Mouse (Mus musculus) neural tube, embryonic 12.5 days (tissue): ENCODE results near the gene Col23a1. TPM values are rescaled to one million over a fixed set of nuclear protein-coding genes. Genes with fewer than 3 reads are reported as not detected.

ENCODE experiments used
- ATAC-seq: fragments of 200-750 bp; cut with Nextera tagmentation; 2 replicates; pipeline ENCODE4 v1.8.0; 2017; ENCODE audit warnings: low read depth, mild to moderate bottlenecking, moderate TSS enrichment, moderate library complexity; ENCODE audit not compliant: low FRiP score
- H3K27ac ChIP-seq: fragments of 300-500 bp; sonication (generic); 2 replicates; pipeline ENCODE4 v1.5.1; 2016
- H3K27me3 ChIP-seq: fragments of 300-500 bp; sonication (generic); replicated peaks from 2 replicates; pipeline ENCODE4 v1.6.1; 2016; ENCODE audit warnings: mild to moderate bottlenecking
- H3K36me3 ChIP-seq: fragments of 300-500 bp; sonication (generic); 2 replicates; pipeline ENCODE4 v1.6.1; 2016; ENCODE audit warnings: mild to moderate bottlenecking
- H3K4me1 ChIP-seq: fragments of 300-500 bp; sonication (generic); 2 replicates; pipeline ENCODE4 v1.6.1; 2016
- H3K4me2 ChIP-seq: fragments of 300-500 bp; sonication (generic); replicated peaks from 2 replicates; pipeline ENCODE4 v1.6.1; 2016; ENCODE audit warnings: mild to moderate bottlenecking
- H3K4me3 ChIP-seq: fragments of 300-500 bp; sonication (generic); 2 replicates; pipeline ENCODE4 v1.5.1; 2016
- H3K9ac ChIP-seq: fragments of 300-500 bp; sonication (generic); 2 replicates; pipeline ENCODE4 v1.6.1; 2016; ENCODE audit warnings: mild to moderate bottlenecking
- H3K9me3 ChIP-seq: fragments of 300-500 bp; sonication (generic); 2 replicates; pipeline ENCODE4 v1.6.1; 2016; ENCODE audit warnings: mild to moderate bottlenecking
- WGBS: fragments of 180-500 bp; shearing (Covaris S2); methylation state at CpG from one replicate; pipeline ENCODE4 v1.1.7; 2016; 5-methylcytosine and 5-hydroxymethylcytosine counted together
- polyA plus RNA-seq: library from polyadenylated mRNA; unstranded; fragments of >200 nt; fragmentation: Nextera tagmentation; extraction: Ambion mirVana; gene quantifications from 2 replicates; pipeline ENCODE4 v1.2.1, GENCODE M21; 2016

Col23a1 gene
- polyA plus RNA-seq, 1 experiment from 2014 or later: 11.8 TPM

GRCm38 (mm10) chr11:51502431-51502851, 212.7 kb downstream of the Col23a1 start:
- no peaks in the 10 kb centered on the region for H3K36me3 ChIP-seq
- WGBS: 56% methylated on average over 10 of the region's 10 CpGs
- no peak overlapping the region for H3K4me3 ChIP-seq
- H3K4me2 ChIP-seq: no peak overlapping the region
- no peak for ATAC-seq
- H3K9me3 ChIP-seq: no peaks in the 10 kb centered on the region
- H3K4me1 ChIP-seq: peaks cover 8% of the 10 kb centered on the region
- no peaks in the 10 kb centered on the region for H3K27me3 ChIP-seq
- no peak overlapping the region for H3K9ac ChIP-seq
- no peak overlapping the region for H3K27ac ChIP-seq

GRCm38 (mm10) chr11:51504946-51505345, 215.2 kb downstream of the Col23a1 start:
- Histone ChIP-seq H3K4me1 (peaks cover 8% of the 10 kb centered on the region), H3K27ac (no peak overlapping the region), H3K4me2 (no peak overlapping the region), H3K27me3 (no peaks in the 10 kb centered on the region), H3K9ac (no peak overlapping the region), H3K9me3 (no peaks in the 10 kb centered on the region), H3K4me3 (no peak overlapping the region), H3K36me3 (no peaks in the 10 kb centered on the region)
- ATAC-seq: no peak
- WGBS: 68% methylated on average over 3 of the region's 3 CpGs

- Histone ChIP-seq H3K27me3 (no peaks in the 10 kb centered on the region), H3K4me1 (no peaks in the 10 kb centered on the region), H3K9me3 (no peaks in the 10 kb centered on the region), H3K36me3 (no peaks in the 10 kb centered on the region), H3K4me3 (no peak overlapping the region), H3K27ac (no peak overlapping the region), H3K9ac (no peak overlapping the region), H3K4me2 (no peak overlapping the region)
- WGBS: 61% methylated on average over 6 of the region's 6 CpGs
- no peak for ATAC-seq
These were observed 218.3 kb downstream of the Col23a1 start for GRCm38 (mm10) chr11:51508053-51508452.

GRCm38 (mm10) chr11:51509211-51509610, 219.5 kb downstream of the Col23a1 start:
- H3K4me3 ChIP-seq: no peak overlapping the region
- H3K9me3 ChIP-seq: no peaks in the 10 kb centered on the region
- H3K4me2 ChIP-seq: no peak overlapping the region
- H3K36me3 ChIP-seq: no peaks in the 10 kb centered on the region
- no peak for ATAC-seq
- H3K27me3 ChIP-seq: no peaks in the 10 kb centered on the region
- H3K4me1 ChIP-seq: no peaks in the 10 kb centered on the region
- 86% methylated on average over 5 of the region's 5 CpGs for WGBS
- H3K9ac ChIP-seq: no peak overlapping the region
- no peak overlapping the region for H3K27ac ChIP-seq

- ATAC-seq: no peak
- 86% methylated on average over 6 of the region's 6 CpGs for WGBS
These were observed 223.3 kb downstream of the Col23a1 start for GRCm38 (mm10) chr11:51513019-51513418.

GRCm38 (mm10) chr11:51515346-51515745, 225.6 kb downstream of the Col23a1 start:
- Histone ChIP-seq H3K27me3 (no peaks in the 10 kb centered on the region), H3K4me3 (no peak overlapping the region), H3K36me3 (no peaks in the 10 kb centered on the region), H3K4me2 (no peak overlapping the region), H3K9ac (no peak overlapping the region), H3K4me1 (no peaks in the 10 kb centered on the region), H3K9me3 (no peaks in the 10 kb centered on the region), H3K27ac (no peak overlapping the region)
- no peak for ATAC-seq
- 75% methylated on average over 11 of the region's 11 CpGs for WGBS

More at GRCm38 (mm10) chr11:51513019-51513418, 223.3 kb downstream of the Col23a1 start:
- no peaks in the 10 kb centered on the region for H3K27me3 ChIP-seq
- no peak overlapping the region for H3K27ac ChIP-seq
- H3K36me3 ChIP-seq: no peaks in the 10 kb centered on the region
- no peak overlapping the region for H3K4me2 ChIP-seq
- no peaks in the 10 kb centered on the region for H3K4me1 ChIP-seq
- H3K9ac ChIP-seq: no peak overlapping the region
- H3K4me3 ChIP-seq: no peak overlapping the region
- no peaks in the 10 kb centered on the region for H3K9me3 ChIP-seq

GRCm38 (mm10) chr11:51518100-51518499, 228.4 kb downstream of the Col23a1 start:
- H3K36me3 ChIP-seq: no peaks in the 10 kb centered on the region
- H3K27me3 ChIP-seq: no peaks in the 10 kb centered on the region
- no peaks in the 10 kb centered on the region for H3K9me3 ChIP-seq
- H3K27ac ChIP-seq: no peak overlapping the region
- 96% methylated on average over 3 of the region's 3 CpGs for WGBS
- no peak overlapping the region for H3K4me2 ChIP-seq
- no peak for ATAC-seq
- no peaks in the 10 kb centered on the region for H3K4me1 ChIP-seq
- H3K9ac ChIP-seq: no peak overlapping the region
- H3K4me3 ChIP-seq: no peak overlapping the region

- H3K4me2 ChIP-seq: no peak overlapping the region
- H3K4me1 ChIP-seq: no peaks in the 10 kb centered on the region
- H3K27ac ChIP-seq: no peak overlapping the region
- H3K27me3 ChIP-seq: no peaks in the 10 kb centered on the region
- H3K9ac ChIP-seq: no peak overlapping the region
- no peaks in the 10 kb centered on the region for H3K9me3 ChIP-seq
- no peak for ATAC-seq
- no peak overlapping the region for H3K4me3 ChIP-seq
- WGBS: 82% methylated on average over 6 of the region's 6 CpGs
- no peaks in the 10 kb centered on the region for H3K36me3 ChIP-seq
These were observed 228.9 kb downstream of the Col23a1 start for GRCm38 (mm10) chr11:51518585-51518984.

GRCm38 (mm10) chr11:51521440-51521839, 231.7 kb downstream of the Col23a1 start:
- H3K36me3 ChIP-seq: no peaks in the 10 kb centered on the region
- no peak for ATAC-seq
- H3K9ac ChIP-seq: no peak overlapping the region
- H3K27ac ChIP-seq: no peak overlapping the region
- no peak overlapping the region for H3K4me2 ChIP-seq
- H3K27me3 ChIP-seq: no peaks in the 10 kb centered on the region
- H3K4me3 ChIP-seq: no peak overlapping the region
- H3K4me1 ChIP-seq: no peaks in the 10 kb centered on the region
- no peaks in the 10 kb centered on the region for H3K9me3 ChIP-seq
- 73% methylated on average over 3 of the region's 3 CpGs for WGBS

- Histone ChIP-seq H3K4me3 (no peak overlapping the region), H3K36me3 (no peaks in the 10 kb centered on the region), H3K9me3 (no peaks in the 10 kb centered on the region), H3K4me1 (no peaks in the 10 kb centered on the region; the same call in 1 of the 2 replicates), H3K9ac (no peak overlapping the region), H3K4me2 (no peak overlapping the region), H3K27me3 (no peaks in the 10 kb centered on the region), H3K27ac (no peak overlapping the region)
- ATAC-seq: no peak
These were observed 233.5 kb downstream of the Col23a1 start for GRCm38 (mm10) chr11:51523215-51523614.

- Histone ChIP-seq H3K4me2 (no peak overlapping the region), H3K4me3 (no peak overlapping the region), H3K9me3 (no peaks in the 10 kb centered on the region), H3K9ac (no peak overlapping the region), H3K36me3 (no peaks in the 10 kb centered on the region), H3K27me3 (no peaks in the 10 kb centered on the region), H3K4me1 (no peaks in the 10 kb centered on the region; the same call in 1 of the 2 replicates), H3K27ac (no peak overlapping the region)
- 78% methylated on average over 9 of the region's 9 CpGs for WGBS
- ATAC-seq: no peak
These were observed 233.9 kb downstream of the Col23a1 start for GRCm38 (mm10) chr11:51523625-51524024.

- Histone ChIP-seq H3K9ac (no peak overlapping the region), H3K9me3 (no peaks in the 10 kb centered on the region), H3K4me2 (no peak overlapping the region), H3K4me3 (no peak overlapping the region), H3K27ac (no peak overlapping the region), H3K27me3 (no peaks in the 10 kb centered on the region), H3K4me1 (no peaks in the 10 kb centered on the region; the same call in 1 of the 2 replicates), H3K36me3 (no peaks in the 10 kb centered on the region)
- WGBS: 49% methylated on average over 14 of the region's 14 CpGs
- no peak for ATAC-seq
These were observed 237.0 kb downstream of the Col23a1 start for GRCm38 (mm10) chr11:51526631-51527161.

- Histone ChIP-seq H3K4me3 (no peak overlapping the region), H3K27me3 (no peaks in the 10 kb centered on the region), H3K4me1 (peaks cover 4% of the 10 kb centered on the region; the same call in 1 of the 2 replicates), H3K27ac (no peak overlapping the region), H3K36me3 (no peaks in the 10 kb centered on the region), H3K9me3 (no peaks in the 10 kb centered on the region), H3K4me2 (no peak overlapping the region), H3K9ac (no peak overlapping the region)
- no peak for ATAC-seq
- WGBS: 58% methylated on average over 11 of the region's 11 CpGs
These were observed 243.4 kb downstream of the Col23a1 start for GRCm38 (mm10) chr11:51533128-51533533.
